Comparison of ENCODE assay signal across 8 mouse cellular contexts in the genomic region with DNA sequence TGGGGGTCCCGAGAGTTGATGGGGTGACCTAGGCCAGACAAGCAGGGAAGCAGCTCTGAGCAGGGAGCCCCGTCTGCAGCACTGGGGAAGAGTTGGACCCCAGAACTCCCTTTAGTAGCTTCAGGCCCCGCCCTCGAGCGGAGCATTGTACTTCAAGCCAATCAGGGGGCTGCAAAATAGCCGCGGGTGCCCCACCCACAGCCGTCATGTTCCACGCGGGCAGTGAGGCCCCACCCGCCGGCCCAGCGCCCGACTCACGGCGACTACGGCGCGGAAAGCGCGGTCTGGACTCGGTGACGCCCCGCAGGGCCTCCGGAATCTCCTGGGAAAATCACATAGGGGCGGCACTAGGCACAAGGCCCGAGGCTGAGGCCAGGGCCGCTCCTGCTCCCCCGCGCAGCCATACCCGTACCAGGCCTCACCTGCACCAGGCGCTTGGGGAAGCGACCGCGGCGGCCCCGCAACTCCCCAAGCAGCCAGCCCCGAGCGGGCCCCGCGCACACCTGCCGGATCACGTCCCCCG. TPM values are rescaled to one million over a fixed set of nuclear protein-coding genes. Genes with fewer than 3 reads are reported as not detected.
DNase-seq lines count a peak whose midpoint lies in the region; ATAC-seq and TF ChIP-seq lines count a peak whose summit lies in the region.

No protein-coding gene starts in this region.

- no peaks in the 10 kb centered on the region for H3K9me3 ChIP-seq in hindbrain, embryonic 11.5 days (ENCODE audit: control insufficient read depth, low read length)
- no peaks in the 10 kb centered on the region for H3K9me3 ChIP-seq in lung, embryonic 16.5 days (ENCODE audit: control insufficient read depth, low read length)

- H3K36me3 ChIP-seq in hindbrain, embryonic 11.5 days (ENCODE audit: control insufficient read depth, insufficient read depth, low read length): peaks cover 6% of the 10 kb centered on the region; the same call in 1 of the 2 replicates
- peaks cover 20% of the 10 kb centered on the region for H3K36me3 ChIP-seq in lung, embryonic 16.5 days (ENCODE audit: control insufficient read depth, insufficient read depth, low read length)
- peaks cover 10% of the 10 kb centered on the region; the same call in 1 of the 2 replicates for H3K36me3 ChIP-seq in thymus, adult 2 months (ENCODE audit: control insufficient read depth, insufficient read depth, low read length)

- no peaks in the 10 kb centered on the region for H3K27me3 ChIP-seq in hindbrain, embryonic 11.5 days (ENCODE audit: control insufficient read depth, insufficient read depth, low read length)
- H3K27me3 ChIP-seq in lung, embryonic 16.5 days (ENCODE audit: control insufficient read depth, insufficient read depth, low read depth, low read length): no peaks in the 10 kb centered on the region
- no peaks in the 10 kb centered on the region for H3K27me3 ChIP-seq in thymus, adult 2 months (ENCODE audit: control insufficient read depth, insufficient read depth, low read length)

- DNase-seq in R1 (ENCODE audit: low read depth, low spot score): peak; percentile 93
- peak; percentile 86 to 87 for DNase-seq in cerebellum, postnatal 14 days
- DNase-seq in frontal cortex, postnatal 10 days (ENCODE audit: low spot score in 2 of 2): peak; percentile 80 to 82
- DNase-seq in hindbrain, embryonic 11.5 days (ENCODE audit: low spot score): peak; percentile 79
- DNase-seq in layer of hippocampus, postnatal 10 days (ENCODE audit: low spot score in 2 of 2): peak; percentile 81 to 87
- peak; percentile 86 for DNase-seq in ovary, adult 18-20 months (ENCODE audit: low spot score)
- peak; percentile 87 for DNase-seq in thymus, adult 2 months

- no peak for TF ChIP-seq CTCF in thymus, adult 2 months (IDR thresholded peaks at IDR 0.05; ENCODE audit: borderline replicate concordance, control insufficient read depth, extremely low read depth, insufficient read depth, low read length, poor library complexity)

- TF ChIP-seq POLR2A in thymus, adult 2 months (IDR thresholded peaks at IDR 0.05; ENCODE audit: control insufficient read depth, extremely low read depth, insufficient read depth, low read length, poor library complexity): 0 out of 2 replicates have a peak, but pooled peaks have one; percentile 32

- H3K4me2 ChIP-seq in hindbrain, embryonic 11.5 days (replicated peaks; ENCODE audit: low read depth, low read length): peak overlapping the region; percentile 99
- H3K4me2 ChIP-seq in lung, embryonic 16.5 days (ENCODE audit: low read depth, low read length): peak overlapping the region; percentile 92

- 1% methylated on average over 36 of the region's 44 CpGs for WGBS in hindbrain, embryonic 11.5 days
- WGBS in lung, embryonic 16.5 days: under 1% methylated on average over 44 of the region's 44 CpGs
- under 1% methylated on average over 44 of the region's 44 CpGs for WGBS in thymus, adult 2 months

- peak; percentile 90 for ATAC-seq in hindbrain, embryonic 11.5 days (ENCODE audit: low FRiP score)
- ATAC-seq in lung, embryonic 16.5 days (ENCODE audit: low read depth): peak; percentile 96

- H3K4me1 ChIP-seq in hindbrain, embryonic 11.5 days (replicated peaks; ENCODE audit: control insufficient read depth, insufficient read depth, low read length): 0 out of 2 replicates have a peak, but pooled peaks cover 6% of the 10 kb centered on the region
- peaks cover 11% of the 10 kb centered on the region for H3K4me1 ChIP-seq in lung, embryonic 16.5 days (replicated peaks; ENCODE audit: control insufficient read depth, insufficient read depth, low read length)
- peaks cover 11% of the 10 kb centered on the region for H3K4me1 ChIP-seq in thymus, adult 2 months (replicated peaks; ENCODE audit: control insufficient read depth, insufficient read depth, low read length)

- H3K27ac ChIP-seq in hindbrain, embryonic 11.5 days (ENCODE audit: low read depth, low read length): no peak overlapping the region
- peak overlapping the region; percentile 89 for H3K27ac ChIP-seq in lung, embryonic 16.5 days (ENCODE audit: low read length)
- H3K27ac ChIP-seq in thymus, adult 2 months (ENCODE audit: control insufficient read depth, insufficient read depth, low read length): no peak overlapping the region

- H3K9ac ChIP-seq in hindbrain, embryonic 11.5 days (ENCODE audit: low read depth, low read length): peak overlapping the region; percentile 70
- peak overlapping the region; percentile 93 for H3K9ac ChIP-seq in lung, embryonic 16.5 days (ENCODE audit: low read length)

- H3K4me3 ChIP-seq in hindbrain, embryonic 11.5 days (ENCODE audit: low read depth, low read length): peak overlapping the region; percentile 49
- H3K4me3 ChIP-seq in lung, embryonic 16.5 days (ENCODE audit: low read length): peak overlapping the region; percentile 69
- peak overlapping the region; percentile 84 for H3K4me3 ChIP-seq in thymus, adult 2 months (ENCODE audit: control insufficient read depth, insufficient read depth, low read length)

RNA-seq across cellular contexts. Expression of gene Sh3d21, which starts 0.7 kb away (rescaled TPM):
- polyA plus RNA-seq in hindbrain, embryonic 11.5 days (2014; fragmentation: Nextera tagmentation; extraction: Ambion mirVana): 2.0 and 2.7 TPM in 2 replicates
- 1 to 10 TPM; 1.0 to 1.1 TPM for total RNA-seq in layer of hippocampus, postnatal 10 days (2021)
- 9.2 and 12.3 TPM in 2 replicates for polyA plus RNA-seq in lung, embryonic 16.5 days (2015; fragmentation: Nextera tagmentation; extraction: Ambion mirVana)
- 0.75 and 1.2 TPM in 2 replicates for polyA plus RNA-seq in thymus, adult 2 months (2012; rRNA removed)

RNA-seq across cellular contexts. Expression of gene Eva1b, which starts 15.1 kb away (rescaled TPM):
- polyA plus RNA-seq in hindbrain, embryonic 11.5 days (2014; fragmentation: Nextera tagmentation; extraction: Ambion mirVana): 33.1 and 36.0 TPM in 2 replicates
- 10 to 100 TPM in 1 of 2 experiments, 1 to 10 TPM in 1; 6.7 to 10.4 TPM for total RNA-seq in layer of hippocampus, postnatal 10 days (2021)
- polyA plus RNA-seq in lung, embryonic 16.5 days (2015; fragmentation: Nextera tagmentation; extraction: Ambion mirVana): 98.0 and 108 TPM in 2 replicates
- polyA plus RNA-seq in thymus, adult 2 months (2012; rRNA removed): 94.3 and 95.2 TPM in 2 replicates

RNA-seq across cellular contexts. Expression of gene Thrap3, which starts 40.0 kb away (rescaled TPM):
- 191 and 228 TPM in 2 replicates for polyA plus RNA-seq in hindbrain, embryonic 11.5 days (2014; fragmentation: Nextera tagmentation; extraction: Ambion mirVana)
- 100 to 1,000 TPM; 141 to 144 TPM for total RNA-seq in layer of hippocampus, postnatal 10 days (2021)
- polyA plus RNA-seq in lung, embryonic 16.5 days (2015; fragmentation: Nextera tagmentation; extraction: Ambion mirVana): 197 and 213 TPM in 2 replicates
- polyA plus RNA-seq in thymus, adult 2 months (2012; rRNA removed): 91.8 and 101 TPM in 2 replicates

RNA-seq across cellular contexts. Expression of gene Stk40, which starts 58.8 kb away (rescaled TPM):
- polyA plus RNA-seq in hindbrain, embryonic 11.5 days (2014; fragmentation: Nextera tagmentation; extraction: Ambion mirVana): 19.0 and 26.0 TPM in 2 replicates
- 10 to 100 TPM; 19.7 to 20.7 TPM for total RNA-seq in layer of hippocampus, postnatal 10 days (2021)
- 37.7 and 40.3 TPM in 2 replicates for polyA plus RNA-seq in lung, embryonic 16.5 days (2015; fragmentation: Nextera tagmentation; extraction: Ambion mirVana)
- 36.5 and 43.1 TPM in 2 replicates for polyA plus RNA-seq in thymus, adult 2 months (2012; rRNA removed)
